Mouse (Mus musculus) layer of hippocampus, postnatal 10 days (tissue): ENCODE data around the gene Vps53. TPM values are rescaled to one million over a fixed set of nuclear protein-coding genes. Genes with fewer than 3 reads are reported as not detected.

Experiments
- DNase-seq, 2 experiments: peaks; one replicate each; pipeline ENCODE4 v3.0.0; 2021; ENCODE audit warnings: low spot score in 2 of 2
- total RNA-seq, 2 experiments: library from RNA; stranded (reverse); gene quantifications; 2 replicates each; pipeline ENCODE4 v1.2.3; 2021

Gene Vps53
- total RNA-seq, 2 experiments from 2014 or later = 75.2 to 75.6 TPM

DNA sequence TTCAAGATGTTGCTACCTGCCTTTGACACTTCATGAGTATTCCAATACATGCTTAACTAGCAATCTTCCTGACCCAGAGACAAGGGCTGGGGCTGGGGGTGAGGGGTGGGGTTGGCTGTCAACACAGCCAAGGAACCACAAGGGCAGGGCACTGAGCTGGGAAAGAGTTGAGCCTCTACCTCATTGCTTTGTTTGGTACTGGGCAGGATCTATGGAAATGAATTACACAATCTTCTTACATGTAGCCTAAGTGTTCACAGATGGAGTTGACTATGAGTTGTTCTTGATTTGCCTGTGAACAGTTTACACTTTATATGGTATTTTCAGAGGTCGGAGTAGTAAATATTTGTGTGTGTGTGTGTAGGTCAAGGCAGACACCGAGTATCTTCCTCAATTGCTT is 118.5 kb downstream of the Vps53 start:
- DNase-seq = no peak

- DNase-seq = no peak
Measured at GRCm38 (mm10) chr11:76059971-76060370, 119.5 kb downstream of the Vps53 start.

GRCm38 (mm10) chr11:76056487-76056886 is 123.0 kb downstream of the Vps53 start:
- DNase-seq = no peak

- DNase-seq = no peak
Measured at GRCm38 (mm10) chr11:76052496-76052895, 127.0 kb downstream of the Vps53 start.

DNA sequence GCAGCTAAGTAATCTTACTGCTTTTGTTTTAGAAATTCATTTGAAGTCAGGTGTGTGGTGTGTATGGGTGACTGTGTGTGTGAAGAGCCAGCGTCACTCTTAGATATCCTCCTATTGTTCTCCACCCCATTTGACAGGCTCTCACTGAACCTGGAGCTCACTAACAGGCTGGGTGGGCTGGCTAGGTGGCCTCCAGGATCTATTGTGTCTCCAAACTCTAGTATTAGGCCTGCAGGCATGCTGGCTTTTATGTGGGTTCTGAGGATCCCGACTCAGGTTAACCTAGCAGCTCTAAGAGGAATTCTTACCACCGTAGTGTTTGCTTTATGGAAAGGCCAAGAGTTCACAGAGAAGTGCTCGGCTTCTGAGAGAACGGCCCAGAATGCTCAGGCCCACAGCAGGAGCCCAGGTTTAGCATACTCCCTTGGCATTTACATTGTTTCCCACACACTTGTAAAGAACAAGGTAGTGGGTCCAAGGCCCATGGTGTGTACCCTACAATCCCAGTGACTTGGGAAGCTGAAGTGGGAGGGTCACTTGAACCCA is 128.4 kb downstream of the Vps53 start:
- DNase-seq = no peak

DNA sequence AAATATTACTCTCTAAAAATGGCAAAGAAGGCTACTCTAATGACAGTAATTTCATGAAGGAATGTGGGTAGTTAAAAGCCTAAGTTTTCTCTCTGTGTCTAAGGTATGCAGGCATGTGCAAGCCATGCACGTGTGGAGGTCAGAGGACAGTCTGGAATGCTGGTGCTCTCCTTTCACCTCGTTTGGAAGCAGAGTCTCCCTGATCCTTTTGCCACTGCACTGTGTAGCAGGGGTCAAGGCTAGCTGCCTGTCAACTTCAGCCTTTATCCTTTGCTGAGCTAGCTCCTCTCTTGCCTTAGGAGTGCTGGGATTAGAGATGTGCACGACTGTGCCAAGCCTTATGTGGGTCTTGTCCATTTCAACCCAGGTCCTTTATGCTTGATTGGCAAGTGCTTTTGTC is 128.9 kb downstream of the Vps53 start:
- DNase-seq = no peak

DNA sequence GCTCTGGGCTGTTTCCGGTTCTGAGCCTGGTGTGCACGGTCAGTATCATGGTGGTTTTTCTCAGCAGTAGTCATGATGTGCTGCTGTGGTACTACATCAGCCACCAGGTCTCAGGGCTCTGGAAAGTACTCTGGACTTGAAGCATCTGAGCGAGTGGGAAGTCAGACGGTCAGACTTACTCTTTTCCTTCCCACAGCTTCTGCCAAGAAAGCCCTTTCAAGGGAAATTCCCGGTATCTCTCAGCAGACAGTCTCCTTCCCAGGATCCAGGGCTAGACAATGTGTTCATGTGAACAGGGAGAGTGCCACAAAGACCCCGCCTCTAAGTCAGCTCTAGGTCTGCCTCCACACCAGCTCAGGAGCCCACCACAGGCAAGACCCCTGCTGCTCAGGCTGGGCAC is 134.1 kb downstream of the Vps53 start:
- DNase-seq = no peak

- peak in 1 of 2 experiments; percentile 20 for DNase-seq
Measured at GRCm38 (mm10) chr11:76044468-76044867, 135.0 kb downstream of the Vps53 start.

DNA sequence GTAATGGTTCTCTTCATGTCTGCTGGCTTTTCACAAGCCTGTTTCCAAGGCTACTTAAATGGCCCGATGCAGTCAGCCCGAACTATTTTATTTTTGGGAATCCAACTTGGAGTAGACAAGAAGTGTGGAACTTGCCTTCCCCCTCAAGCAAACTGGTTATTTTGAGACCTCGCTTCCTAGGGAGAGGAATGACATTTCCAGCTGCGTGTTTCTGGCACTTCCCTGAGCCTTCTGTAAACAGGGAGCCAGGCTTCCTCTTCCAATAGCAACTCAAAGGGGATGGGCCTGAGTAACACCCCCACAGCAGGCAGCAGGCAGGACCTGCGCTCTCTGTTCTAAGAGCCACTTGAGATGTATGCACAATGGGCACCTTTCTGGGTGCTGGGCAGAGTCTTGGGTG is 136.6 kb downstream of the Vps53 start:
- DNase-seq = peak; percentile 22

DNA sequence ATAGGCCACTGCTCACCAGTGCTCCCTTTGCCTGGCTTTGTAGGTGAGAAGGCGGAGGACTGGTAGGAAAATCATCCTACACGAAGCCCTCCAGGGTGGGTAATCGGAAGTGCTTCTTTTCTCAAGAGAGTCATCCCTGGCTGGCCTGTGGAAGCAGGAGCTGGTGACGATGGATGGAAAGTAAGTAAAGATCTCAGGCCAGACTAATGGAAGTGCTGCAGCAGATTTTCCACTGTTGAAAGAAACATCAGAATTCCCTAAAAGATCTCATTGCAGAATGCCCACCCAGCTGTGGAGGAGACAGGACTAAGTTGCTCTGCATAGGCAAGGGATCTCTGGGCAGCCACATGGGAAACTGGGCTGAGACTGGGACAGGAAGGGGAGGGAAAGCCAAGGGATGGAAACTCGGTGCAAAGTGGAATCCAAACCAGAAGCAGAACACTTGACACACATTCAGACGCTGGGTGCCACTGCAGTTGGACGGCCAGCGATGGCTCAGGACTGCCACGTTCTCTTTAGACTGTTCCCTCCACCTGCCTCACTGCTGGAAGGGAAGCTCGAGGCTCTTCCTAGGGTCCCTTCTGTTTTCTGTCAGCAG is 137.3 kb downstream of the Vps53 start:
- no peak for DNase-seq

- no peak for DNase-seq
Measured at GRCm38 (mm10) chr11:76040761-76041376, 138.6 kb downstream of the Vps53 start.

DNA sequence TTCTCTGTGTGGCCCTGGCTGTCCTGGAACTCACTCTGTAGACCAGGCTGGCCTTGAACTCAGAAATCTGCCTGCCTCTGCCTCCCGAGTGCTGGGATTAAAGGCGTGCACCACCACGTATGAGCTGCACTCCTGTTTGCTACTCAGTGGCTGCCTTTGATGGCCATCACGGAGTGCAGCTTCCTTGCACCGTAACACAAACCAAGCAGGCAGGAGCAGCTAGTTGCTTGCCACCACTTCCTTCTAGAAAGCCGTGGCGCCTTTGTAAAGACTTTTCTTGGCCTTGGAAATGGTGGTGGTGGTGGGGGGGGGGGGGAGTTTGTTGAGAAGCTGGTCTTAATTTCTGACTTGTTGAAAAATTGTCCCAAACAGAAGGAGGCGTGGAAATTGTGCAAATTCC is 139.3 kb downstream of the Vps53 start:
- no peak for DNase-seq

GRCm38 (mm10) chr11:76039271-76040053 is 140.0 kb downstream of the Vps53 start:
- no peak for DNase-seq

GRCm38 (mm10) chr11:76037581-76038294 is 141.7 kb downstream of the Vps53 start:
- DNase-seq = no peak

- no peak for DNase-seq
Measured at GRCm38 (mm10) chr11:76035182-76035581, 144.3 kb downstream of the Vps53 start.

- DNase-seq = no peak
Measured at GRCm38 (mm10) chr11:76033836-76034235, 145.6 kb downstream of the Vps53 start.

GRCm38 (mm10) chr11:76033359-76033758 is 146.1 kb downstream of the Vps53 start:
- DNase-seq = no peak

- no peak for DNase-seq
Measured at GRCm38 (mm10) chr11:76028072-76028465, 151.4 kb downstream of the Vps53 start.

DNA sequence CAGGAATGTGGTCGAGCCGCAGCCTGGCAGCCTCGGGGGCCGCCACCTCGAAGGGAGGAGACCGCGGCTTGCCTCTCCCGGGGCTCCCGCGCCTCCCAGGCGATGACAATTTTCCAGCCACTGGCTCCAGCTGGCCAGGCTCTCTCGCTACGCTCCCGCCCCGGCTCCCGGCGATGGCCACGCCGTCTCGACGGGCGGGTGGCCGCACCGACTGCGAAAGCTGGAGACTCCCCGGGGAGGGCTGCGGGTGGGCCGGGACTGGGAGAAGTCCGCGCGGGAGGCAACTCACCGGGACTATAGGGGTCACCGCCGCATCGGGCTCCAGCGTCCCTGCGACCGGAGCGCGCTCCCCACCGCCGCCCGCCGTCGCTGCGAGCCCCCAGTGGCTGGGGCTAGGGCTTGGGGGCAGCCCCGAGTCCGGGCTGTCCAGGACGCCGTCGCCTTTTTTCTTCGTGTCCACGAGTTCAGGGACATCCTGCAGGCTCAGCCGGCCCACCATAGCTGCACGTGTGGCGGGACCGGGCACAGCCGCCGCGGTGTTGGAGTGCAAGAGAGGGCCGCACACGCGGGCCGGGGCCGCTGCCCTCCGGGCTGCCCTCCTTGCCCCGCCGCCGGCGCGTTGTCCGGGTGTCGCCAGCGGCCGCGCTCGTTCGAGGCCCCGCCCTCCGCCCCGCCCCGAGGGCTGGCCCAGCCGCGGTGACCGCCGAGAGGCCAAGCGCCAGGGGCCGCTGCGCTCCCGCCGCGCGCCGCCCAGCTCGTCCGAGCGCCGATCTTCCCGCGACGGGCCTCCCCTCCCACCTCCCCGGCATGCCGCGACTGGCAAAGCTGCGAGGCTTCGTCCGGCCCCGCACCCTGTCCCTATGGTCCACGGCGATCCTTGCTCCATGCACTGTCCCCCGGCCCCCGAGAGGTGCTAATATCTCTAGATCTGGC is 152.0 kb downstream of the Vps53 start, which contains the start of gene Rflnb:
Gene Rflnb (minus strand): TSS at position 644 of the 933 bp plus-strand sequence.
- peak; percentile 72 to 79 for DNase-seq

GRCm38 (mm10) chr11:76026527-76027138 is 152.8 kb downstream of the Vps53 start:
- DNase-seq = no peak
